Mouse (Mus musculus) embryo, embryonic 10.5 days (tissue): ENCODE data around the gene Zdhhc4.
A peak's percentile ranks its signal among the peaks of the same experiment; 100 is the strongest.

Source experiments
- DNase-seq: peaks from one replicate; pipeline ENCODE4 v3.0.0-alpha.2; 2015; ENCODE audit warnings: low spot score

The Zdhhc4 gene

DNA sequence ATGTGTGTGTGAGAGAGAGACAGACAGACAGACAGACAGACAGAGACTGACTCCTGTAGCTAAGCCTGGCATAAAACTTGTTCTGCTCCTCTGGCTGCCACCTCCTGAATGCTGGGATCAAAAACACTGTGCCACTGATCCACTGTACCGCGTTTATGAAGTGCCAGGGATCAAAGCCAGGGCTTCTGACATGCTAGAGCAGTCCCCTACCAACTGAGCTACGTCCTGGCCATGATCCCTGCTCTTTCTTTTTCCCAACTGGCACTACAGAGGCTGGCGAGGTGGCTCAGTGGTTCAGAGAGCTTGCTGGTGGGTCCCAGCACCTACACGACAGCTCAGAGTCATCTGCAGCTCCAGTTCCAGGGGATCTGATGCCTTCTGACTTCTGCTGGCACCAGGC is 53.3 kb downstream of the Zdhhc4 start:
- no peak for DNase-seq

DNA sequence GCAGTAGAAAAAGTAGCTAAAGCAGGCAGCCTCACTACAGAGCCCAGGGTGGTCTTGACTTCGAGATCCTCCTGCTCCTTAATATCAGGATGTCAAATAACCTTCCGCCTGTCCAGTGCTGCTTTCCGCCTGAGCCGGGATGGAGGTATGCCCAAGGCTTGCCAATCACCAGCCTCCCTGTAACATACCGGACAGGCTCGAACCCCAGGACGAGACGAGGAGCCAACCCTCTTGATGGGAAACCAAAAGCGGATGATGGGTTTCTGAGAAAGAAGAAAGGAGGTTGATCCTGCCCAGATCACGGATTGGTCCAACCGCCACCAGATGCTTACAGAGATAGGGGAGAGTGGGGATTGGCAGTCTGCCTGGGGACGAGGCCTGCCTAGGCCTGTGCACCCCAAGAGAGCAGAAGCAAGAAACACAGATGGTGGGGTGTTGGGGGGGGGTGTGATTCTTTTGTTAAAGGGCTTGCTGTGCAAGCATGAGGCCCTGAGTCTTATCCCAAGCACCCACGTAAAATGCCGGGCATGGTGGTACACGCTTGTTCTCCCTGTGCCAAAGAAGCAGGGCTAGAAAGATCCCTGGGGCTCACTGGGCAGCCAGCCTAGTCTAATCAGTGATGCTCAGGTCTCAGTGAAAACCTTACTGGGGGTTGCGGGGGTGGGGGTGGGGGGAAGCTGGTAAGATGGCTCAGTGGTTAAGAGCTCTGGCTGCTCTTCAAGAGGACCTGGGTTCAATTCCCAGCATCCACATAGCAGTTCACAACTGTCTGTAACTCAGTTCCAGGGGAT is 56.3 kb downstream of the Zdhhc4 start:
- no peak for DNase-seq

DNA sequence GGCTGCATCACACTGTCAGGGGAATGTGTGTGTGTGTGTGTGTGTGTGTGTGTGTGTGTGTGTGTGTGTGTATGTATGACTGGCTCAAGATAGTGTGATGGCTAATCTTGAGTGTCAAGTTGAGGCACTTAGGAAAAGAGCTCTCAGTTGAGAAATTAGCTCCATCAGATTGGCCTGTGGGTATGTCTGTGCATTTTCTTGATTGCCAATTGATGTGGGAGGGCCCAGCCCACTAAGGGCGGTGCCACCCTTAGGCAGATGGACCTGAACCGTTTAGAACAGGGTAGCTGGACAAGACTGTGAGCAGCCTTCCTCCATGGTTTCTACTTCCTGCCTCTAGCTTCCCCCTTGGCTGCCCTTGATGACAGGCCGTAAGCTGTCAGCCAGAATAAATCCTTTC is 56.9 kb downstream of the Zdhhc4 start:
- DNase-seq = no peak

DNA sequence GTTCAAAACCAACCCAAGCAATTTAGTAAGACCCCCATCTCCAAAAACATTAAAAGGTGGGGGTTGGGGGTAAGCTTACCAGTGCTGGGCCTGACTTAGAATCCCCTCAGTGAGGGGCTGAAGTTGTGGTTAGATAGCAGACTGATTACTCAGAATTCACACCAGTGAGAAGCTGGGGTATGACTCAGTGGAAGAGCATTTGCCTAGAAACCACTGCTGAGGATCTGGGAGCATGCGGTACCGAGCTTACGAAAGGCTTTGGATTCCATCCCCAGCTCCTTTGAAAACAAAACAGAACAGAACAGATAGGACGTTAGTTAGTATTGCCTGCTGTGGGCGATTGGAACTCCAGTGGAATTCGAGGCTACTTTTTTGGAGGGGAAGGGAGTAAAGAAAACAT is 57.4 kb downstream of the Zdhhc4 start:
- DNase-seq = no peak

DNA sequence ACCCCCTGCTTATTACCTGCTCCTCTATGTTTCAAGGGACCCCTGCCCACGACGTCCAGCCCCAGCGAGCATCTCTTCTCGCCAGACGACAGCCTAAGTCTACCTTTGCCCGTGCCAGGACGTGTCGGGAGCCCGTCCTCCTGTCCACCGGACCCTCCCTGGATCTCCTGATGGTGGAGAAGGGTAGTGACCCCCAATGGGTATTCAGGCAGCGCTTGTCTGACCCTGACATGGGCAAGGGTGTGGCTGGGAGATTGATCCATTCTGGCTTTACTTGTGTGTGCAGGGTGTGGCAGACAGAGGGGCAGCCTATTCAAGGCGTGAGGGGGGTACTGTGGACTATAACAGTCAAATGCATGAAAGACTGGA is 58.9 kb downstream of the Zdhhc4 start:
- DNase-seq = no peak

DNA sequence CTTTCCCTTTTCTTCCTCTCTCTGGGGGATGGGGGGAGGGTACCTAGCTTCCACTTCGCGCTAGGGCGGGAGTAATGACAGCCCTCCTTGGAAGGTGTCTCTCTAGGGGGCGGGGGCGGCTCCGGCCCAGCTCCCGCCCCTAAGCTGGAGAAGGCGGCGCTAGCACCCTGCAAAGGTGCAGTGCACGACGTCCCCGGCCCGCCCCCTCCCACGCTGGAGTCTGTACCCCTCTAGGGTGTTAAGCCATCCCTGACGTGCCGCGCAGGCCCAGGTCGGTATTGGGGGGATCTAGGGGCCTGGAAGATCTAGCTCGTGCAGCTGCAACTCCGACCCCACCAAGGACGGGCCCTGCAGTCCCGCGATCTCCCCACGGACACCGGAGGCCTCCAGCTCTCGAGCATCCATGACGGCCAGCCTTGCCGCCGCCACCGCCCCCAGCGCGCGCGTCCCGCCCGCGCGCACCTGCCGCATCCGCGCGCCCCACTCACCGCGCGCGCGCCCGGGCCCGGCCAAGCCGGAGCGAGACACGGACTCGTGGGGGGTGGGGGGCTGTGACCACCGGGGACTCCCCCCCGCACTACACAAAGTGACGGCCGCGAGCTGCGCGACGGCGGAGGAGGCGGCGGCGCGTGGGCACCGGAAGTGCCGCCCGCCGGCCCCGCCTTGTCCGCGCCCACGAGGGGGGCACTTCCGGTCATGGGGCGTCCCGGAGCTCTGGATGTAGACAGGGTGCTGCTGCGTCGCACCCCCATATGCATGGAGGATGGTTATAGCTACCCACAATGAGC is 59.5 kb downstream of the Zdhhc4 start, which contains the start of gene Zfp316:
Gene Zfp316 (minus strand): TSS at position 660 of the 788 bp plus-strand sequence.
- peak; percentile 77 for DNase-seq

DNA sequence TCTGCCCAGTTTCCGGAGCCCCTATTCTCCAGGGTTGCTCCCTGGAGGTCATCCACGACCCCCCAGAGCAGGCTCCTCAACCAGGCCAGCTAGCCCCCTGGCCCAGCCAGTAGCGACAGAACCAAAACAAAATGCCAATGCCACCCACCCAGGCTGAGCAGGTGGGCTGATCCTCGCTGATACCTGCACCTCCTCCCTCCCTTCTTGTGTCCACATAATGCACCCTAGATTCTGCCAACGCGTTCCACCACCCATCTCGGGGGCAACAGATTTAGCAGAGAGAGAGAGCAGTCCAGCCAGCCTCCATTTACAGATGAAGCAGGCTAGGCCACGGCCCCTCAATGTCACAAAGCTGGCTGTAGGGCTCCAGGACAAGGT is 60.1 kb downstream of the Zdhhc4 start:
- DNase-seq = no peak

DNA sequence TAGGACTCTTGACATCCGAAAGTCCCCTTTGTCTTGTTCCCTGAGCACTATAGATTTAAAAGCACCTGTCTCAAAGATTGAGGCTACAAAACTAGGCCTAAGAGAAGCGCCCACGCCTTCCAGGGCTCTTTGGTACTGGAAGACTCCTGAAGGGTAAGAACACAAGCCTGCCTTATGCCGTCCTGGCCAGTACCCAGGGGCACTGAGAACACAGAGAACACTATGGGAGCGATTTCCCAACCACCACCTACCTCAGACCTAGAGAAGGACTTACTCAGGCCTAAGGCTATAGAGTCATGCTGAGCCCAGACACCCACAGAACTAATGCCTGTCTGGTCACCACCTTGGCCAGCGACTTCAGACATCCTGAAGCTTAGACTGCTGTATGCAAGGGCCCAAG is 62.3 kb downstream of the Zdhhc4 start:
- no peak for DNase-seq
